Mouse (Mus musculus): ENCODE measurements around the gene Tom1l2. TPM values are rescaled to one million over a fixed set of nuclear protein-coding genes. Genes with fewer than 3 reads are reported as not detected.

Gene Tom1l2
- polyA plus RNA-seq, 2 experiments, result 21.5 to 36.0 TPM

GRCm38 (mm10) chr11:60306834-60307233 lies 45.9 kb downstream of the Tom1l2 start:
- DNase-seq (ENCODE audit: low spot score) (no peak), ATAC-seq (ENCODE audit: low FRiP score, low read depth) (no peak)
- Histone ChIP-seq H3K4me1 (ENCODE audit: control insufficient read depth, insufficient read depth, low read length) (peaks cover 44% of the 10 kb centered on the region), H3K27me3 (ENCODE audit: control insufficient read depth, insufficient read depth, low read length) (no peaks in the 10 kb centered on the region), H3K9ac (ENCODE audit: low read depth, low read length, severe bottlenecking) (no peak overlapping the region), H3K27ac (replicated peaks; ENCODE audit: low read depth, low read length) (no peak overlapping the region), H3K9me3 (ENCODE audit: control insufficient read depth, low read length) (no peaks in the 10 kb centered on the region), H3K4me2 (replicated peaks; ENCODE audit: low read depth, low read length, severe bottlenecking) (no peak overlapping the region), H3K36me3 (ENCODE audit: control insufficient read depth, insufficient read depth, low read length) (no peaks in the 10 kb centered on the region), H3K4me3 (replicated peaks; ENCODE audit: low read length) (no peak overlapping the region)
- no peak for TF ChIP-seq POLR2A (IDR thresholded peaks at IDR 0.05; ENCODE audit: borderline replicate concordance, extremely low read depth, insufficient read depth, insufficient read length)
- 63% methylated on average over 4 of the region's 4 CpGs for WGBS

GRCm38 (mm10) chr11:60305611-60306010 lies 47.1 kb downstream of the Tom1l2 start:
- Histone ChIP-seq H3K4me1 (ENCODE audit: control insufficient read depth, insufficient read depth, low read length) (peaks cover 33% of the 10 kb centered on the region), H3K4me3 (replicated peaks; ENCODE audit: low read length) (no peak overlapping the region), H3K9ac (ENCODE audit: low read depth, low read length, severe bottlenecking) (no peak overlapping the region), H3K36me3 (ENCODE audit: control insufficient read depth, insufficient read depth, low read length) (no peaks in the 10 kb centered on the region), H3K9me3 (ENCODE audit: control insufficient read depth, low read length) (no peaks in the 10 kb centered on the region), H3K4me2 (replicated peaks; ENCODE audit: low read depth, low read length, severe bottlenecking) (no peak overlapping the region), H3K27ac (replicated peaks; ENCODE audit: low read depth, low read length) (peak overlapping the region; percentile 21), H3K27me3 (ENCODE audit: control insufficient read depth, insufficient read depth, low read length) (no peaks in the 10 kb centered on the region)
- no peak for TF ChIP-seq POLR2A (IDR thresholded peaks at IDR 0.05; ENCODE audit: borderline replicate concordance, extremely low read depth, insufficient read depth, insufficient read length)
- whole genome bisulfite sequencing, result 38% methylated on average over 4 of the region's 4 CpGs
- DNase-seq (ENCODE audit: low spot score) (no peak), ATAC-seq (ENCODE audit: low FRiP score, low read depth) (no peak)

- Histone ChIP-seq H3K36me3 (ENCODE audit: control insufficient read depth, insufficient read depth, low read length) (no peaks in the 10 kb centered on the region), H3K9me3 (ENCODE audit: control insufficient read depth, low read length) (no peaks in the 10 kb centered on the region), H3K4me2 (replicated peaks; ENCODE audit: low read depth, low read length, severe bottlenecking) (no peak overlapping the region), H3K4me1 (ENCODE audit: control insufficient read depth, insufficient read depth, low read length) (peaks cover 23% of the 10 kb centered on the region), H3K27ac (replicated peaks; ENCODE audit: low read depth, low read length) (no peak overlapping the region), H3K9ac (ENCODE audit: low read depth, low read length, severe bottlenecking) (no peak overlapping the region), H3K4me3 (replicated peaks; ENCODE audit: low read length) (no peak overlapping the region), H3K27me3 (ENCODE audit: control insufficient read depth, insufficient read depth, low read length) (no peaks in the 10 kb centered on the region)
- DNase-seq (ENCODE audit: low spot score) (no peak), ATAC-seq (ENCODE audit: low FRiP score, low read depth) (no peak)
- 87% methylated on average over 2 of the region's 2 CpGs for WGBS
- TF ChIP-seq POLR2A (IDR thresholded peaks at IDR 0.05; ENCODE audit: borderline replicate concordance, extremely low read depth, insufficient read depth, insufficient read length), result no peak
Observed at GRCm38 (mm10) chr11:60303497-60303896, 49.2 kb downstream of the Tom1l2 start.

- H3K9ac ChIP-seq (ENCODE audit: low read depth, low read length, severe bottlenecking), result no peak overlapping the region
- H3K36me3 ChIP-seq (ENCODE audit: control insufficient read depth, insufficient read depth, low read length), result no peaks in the 10 kb centered on the region; the same call in 1 of the 2 replicates
- no peak for TF ChIP-seq POLR2A (IDR thresholded peaks at IDR 0.05; ENCODE audit: borderline replicate concordance, extremely low read depth, insufficient read depth, insufficient read length)
- DNase-seq (ENCODE audit: low spot score) (no peak), ATAC-seq (ENCODE audit: low FRiP score, low read depth) (no peak)
- H3K4me3 ChIP-seq (replicated peaks; ENCODE audit: low read length), result no peak overlapping the region
- no peak overlapping the region for H3K4me2 ChIP-seq (replicated peaks; ENCODE audit: low read depth, low read length, severe bottlenecking)
- H3K27me3 ChIP-seq (ENCODE audit: control insufficient read depth, insufficient read depth, low read length), result no peaks in the 10 kb centered on the region
- 59% methylated on average over 10 of the region's 10 CpGs for WGBS
- peaks cover 13% of the 10 kb centered on the region for H3K4me1 ChIP-seq (ENCODE audit: control insufficient read depth, insufficient read depth, low read length)
- H3K27ac ChIP-seq (replicated peaks; ENCODE audit: low read depth, low read length), result peak overlapping the region; percentile 49
- H3K9me3 ChIP-seq (ENCODE audit: control insufficient read depth, low read length), result no peaks in the 10 kb centered on the region
Observed at GRCm38 (mm10) chr11:60302354-60303083, 50.2 kb downstream of the Tom1l2 start.

GRCm38 (mm10) chr11:60301588-60302208 lies 51.0 kb downstream of the Tom1l2 start:
- Histone ChIP-seq H3K4me1 (ENCODE audit: control insufficient read depth, insufficient read depth, low read length) (peaks cover 13% of the 10 kb centered on the region), H3K36me3 (ENCODE audit: control insufficient read depth, insufficient read depth, low read length) (no peaks in the 10 kb centered on the region; the same call in 1 of the 2 replicates), H3K9ac (ENCODE audit: low read depth, low read length, severe bottlenecking) (peak overlapping the region; percentile 40), H3K4me2 (replicated peaks; ENCODE audit: low read depth, low read length, severe bottlenecking) (no peak overlapping the region), H3K27me3 (ENCODE audit: control insufficient read depth, insufficient read depth, low read length) (no peaks in the 10 kb centered on the region), H3K4me3 (replicated peaks; ENCODE audit: low read length) (no peak overlapping the region), H3K9me3 (ENCODE audit: control insufficient read depth, low read length) (no peaks in the 10 kb centered on the region), H3K27ac (replicated peaks; ENCODE audit: low read depth, low read length) (0 out of 2 replicates have a peak overlapping the region, but pooled peaks have one; percentile 49)
- WGBS, result 46% methylated on average over 5 of the region's 5 CpGs
- ATAC-seq (ENCODE audit: low FRiP score, low read depth) (no peak), DNase-seq (ENCODE audit: low spot score) (no peak)
- TF ChIP-seq POLR2A (IDR thresholded peaks at IDR 0.05; ENCODE audit: borderline replicate concordance, extremely low read depth, insufficient read depth, insufficient read length), result no peak

Data from limb, embryonic 14.5 days (tissue).